ENCODE assay signal across 20 mouse cellular contexts in genomic region chr19:60040721-60041120, GRCm38 (mm10).
DNase-seq lines count a peak whose midpoint lies in the region; ATAC-seq lines count a peak whose summit lies in the region.
"Had no signal": no experiment of that assay in that cellular context is flagged by ENCODE, and none has a peak within 500 bp of the region (broad histone marks: within the 10 kb centered on the region; RNA-seq: fewer than 3 reads in every experiment).

No protein-coding gene starts in this region.

- no peaks in the 10 kb centered on the region for H3K4me1 ChIP-seq in kidney, embryonic 15.5 days
- H3K4me1 ChIP-seq: embryonic facial prominence, embryonic 12.5 days; forebrain, embryonic 12.5 days; heart, embryonic 12.5 days; hindbrain, embryonic 10.5 days had no signal

- H3K4me2 ChIP-seq in kidney, embryonic 15.5 days: no peak overlapping the region
- H3K4me2 ChIP-seq: embryonic facial prominence, embryonic 12.5 days; forebrain, embryonic 12.5 days; heart, embryonic 12.5 days; hindbrain, embryonic 14.5 days had no signal

- peak overlapping the region; percentile 34 for H3K27ac ChIP-seq in kidney, embryonic 15.5 days
- H3K27ac ChIP-seq: embryonic facial prominence, embryonic 12.5 days; forebrain, embryonic 12.5 days; heart, adult 2 months; hindbrain, embryonic 10.5 days; hindbrain, embryonic 14.5 days had no signal

- H3K9me3 ChIP-seq in kidney, embryonic 15.5 days (replicated peaks): no peaks in the 10 kb centered on the region
- H3K9me3 ChIP-seq: embryonic facial prominence, embryonic 12.5 days; forebrain, embryonic 12.5 days; heart, embryonic 12.5 days; hindbrain, embryonic 10.5 days had no signal

- no peaks in the 10 kb centered on the region for H3K27me3 ChIP-seq in kidney, embryonic 15.5 days
- H3K27me3 ChIP-seq: CH12.LX; embryonic facial prominence, embryonic 12.5 days; forebrain, embryonic 12.5 days; heart, embryonic 12.5 days had no signal

- DNase-seq in adrenal gland, adult 2 months: peak; percentile 2
- no peak for DNase-seq in adrenal gland, adult 18-20 months (ENCODE audit: low spot score in 2 of 2)
- DNase-seq in kidney, postnatal 4 days: no peak
- DNase-seq in Muller cell, postnatal 12 days (ENCODE audit: inconsistent ontology term): peak; percentile 90
- DNase-seq in fibroblast of lung, adult 2 months (ENCODE audit: low read depth): peak; percentile 17
- no peak for DNase-seq in frontal cortex, postnatal 25 days (ENCODE audit: low spot score in 2 of 2)
- DNase-seq: adrenal gland, adult 8-10 months; cerebellum, adult 11-12 months; cerebellum, adult 9-10 months; cerebellum, postnatal 25 days; gastrocnemius, postnatal 14 days; heart, adult 2 months had no signal

- H3K4me3 ChIP-seq in kidney, embryonic 15.5 days (replicated peaks): no peak overlapping the region
- H3K4me3 ChIP-seq: embryonic facial prominence, embryonic 12.5 days; forebrain, embryonic 12.5 days; heart, adult 2 months; heart, embryonic 12.5 days; hindbrain, embryonic 10.5 days had no signal

- H3K9ac ChIP-seq in kidney, embryonic 15.5 days: no peak overlapping the region
- H3K9ac ChIP-seq: embryonic facial prominence, embryonic 12.5 days; forebrain, embryonic 12.5 days; heart, embryonic 12.5 days; hindbrain, embryonic 14.5 days had no signal

- H3K36me3 ChIP-seq in kidney, embryonic 15.5 days: no peaks in the 10 kb centered on the region
- H3K36me3 ChIP-seq: embryonic facial prominence, embryonic 12.5 days; forebrain, embryonic 12.5 days; heart, embryonic 12.5 days; hindbrain, embryonic 10.5 days had no signal

- peak; percentile 40; the same call in 1 of the 2 replicates for ATAC-seq in kidney, embryonic 15.5 days (replicated peaks; ENCODE audit: low FRiP score)
- ATAC-seq: forebrain, embryonic 16.5 days had no signal

Comparison
In these comparisons a context has a peak if more than half of its experiments do, and no peak if none do; other contexts are left out.
1. DNase-seq: peak in adrenal gland, adult 2 months (single experiment), Muller cell, postnatal 12 days (single experiment) and fibroblast of lung, adult 2 months (single experiment); none in adrenal gland, adult 18-20 months (0 of 2), kidney, postnatal 4 days (0 of 2) and frontal cortex, postnatal 25 days (0 of 2).